Mouse (Mus musculus): Measurements from ENCODE around the gene Mylk4.
A peak's percentile ranks its signal among the peaks of the same experiment; 100 is the strongest.

DNA sequence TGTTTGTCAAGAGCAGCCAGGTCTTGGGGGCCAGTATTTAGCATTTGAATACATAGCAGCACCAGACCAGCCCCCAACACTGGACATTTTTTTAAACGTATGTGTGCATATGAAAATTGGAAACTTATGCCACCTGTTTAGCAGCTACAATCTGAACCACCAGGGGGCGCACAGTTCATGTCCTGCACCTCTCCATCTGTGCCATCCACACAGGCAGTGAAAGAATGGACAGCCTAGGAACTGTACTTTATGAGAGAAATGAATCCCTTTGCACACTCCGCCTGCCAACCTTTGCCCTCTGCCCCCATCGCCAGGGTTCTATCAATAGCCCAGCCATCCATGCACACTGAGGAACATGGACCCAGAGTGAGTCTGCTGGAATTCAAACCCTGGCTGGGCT is 44.2 kb upstream of the Mylk4 start:
- TF ChIP-seq CTCF (IDR thresholded peaks at IDR 0.05) (peak; percentile 78), POLR2A (IDR thresholded peaks at IDR 0.05; ENCODE audit: insufficient read depth, low read depth, low read length) (no peak)

All from heart, adult 2 months (tissue).